Comparison of ENCODE assay signal across 16 mouse cellular contexts in genomic region chr2:173083106-173083505, GRCm38 (mm10). TPM values are rescaled to one million over a fixed set of nuclear protein-coding genes. Genes with fewer than 3 reads are reported as not detected.
DNase-seq lines count a peak whose midpoint lies in the region; ATAC-seq and TF ChIP-seq lines count a peak whose summit lies in the region.
"Had no signal": no experiment of that assay in that cellular context is flagged by ENCODE, and none has a peak within 500 bp of the region (broad histone marks: within the 10 kb centered on the region; RNA-seq: fewer than 3 reads in every experiment).

No protein-coding gene starts in this region.

- intact Hi-C loops in heart, postnatal 36 days (cut with DNase I), result loop anchor here (2.0 kb wide), 1 partner anchor 34 kb away; no protein-coding TSS in a partner anchor
- intact Hi-C loops in gastrocnemius, postnatal 14 days (cut with DNase I; ENCODE audit: low total_unique reads), result no loop called here

- H3K4me3 ChIP-seq in heart, embryonic 11.5 days (ENCODE audit: low read depth, low read length), result no peak overlapping the region
- H3K4me3 ChIP-seq in lung, embryonic 14.5 days (ENCODE audit: low read depth, low read length), result no peak overlapping the region
- no peak overlapping the region for H3K4me3 ChIP-seq in liver, embryonic 13.5 days (replicated peaks)
- H3K4me3 ChIP-seq: forebrain, embryonic 15.5 days had no signal

- no peaks in the 10 kb centered on the region for H3K36me3 ChIP-seq in heart, embryonic 11.5 days (ENCODE audit: control insufficient read depth, insufficient read depth, low read length)
- no peaks in the 10 kb centered on the region for H3K36me3 ChIP-seq in lung, embryonic 14.5 days (ENCODE audit: insufficient read depth)
- no peaks in the 10 kb centered on the region for H3K36me3 ChIP-seq in liver, embryonic 13.5 days
- H3K36me3 ChIP-seq: forebrain, embryonic 15.5 days had no signal

- H3K4me1 ChIP-seq in heart, embryonic 11.5 days (ENCODE audit: control insufficient read depth, insufficient read depth, low read length), result peaks cover 33% of the 10 kb centered on the region
- H3K4me1 ChIP-seq in lung, embryonic 14.5 days (ENCODE audit: insufficient read depth), result no peaks in the 10 kb centered on the region
- peaks cover 21% of the 10 kb centered on the region for H3K4me1 ChIP-seq in liver, embryonic 13.5 days (replicated peaks)
- H3K4me1 ChIP-seq: forebrain, embryonic 15.5 days had no signal

- ATAC-seq in heart, embryonic 11.5 days (replicated peaks; ENCODE audit: insufficient number of reproducible peaks, low FRiP score, low TSS enrichment), result no peak
- no peak; the same call in 1 of the 2 replicates for ATAC-seq in lung, embryonic 14.5 days (ENCODE audit: insufficient read depth)
- no peak for ATAC-seq in liver, embryonic 13.5 days (ENCODE audit: low read depth)

- H3K27ac ChIP-seq in heart, embryonic 11.5 days (ENCODE audit: low read depth, low read length), result peak overlapping the region; percentile 74
- no peak overlapping the region for H3K27ac ChIP-seq in lung, embryonic 14.5 days (ENCODE audit: low read depth)
- no peak overlapping the region for H3K27ac ChIP-seq in liver, embryonic 13.5 days
- H3K27ac ChIP-seq: forebrain, embryonic 15.5 days had no signal

- no peaks in the 10 kb centered on the region for H3K9me3 ChIP-seq in heart, embryonic 11.5 days (replicated peaks; ENCODE audit: control insufficient read depth, low read length)
- no peaks in the 10 kb centered on the region for H3K9me3 ChIP-seq in lung, embryonic 14.5 days (ENCODE audit: low read depth, low read length)
- no peaks in the 10 kb centered on the region for H3K9me3 ChIP-seq in liver, embryonic 13.5 days (replicated peaks)
- H3K9me3 ChIP-seq: forebrain, embryonic 15.5 days had no signal

- 78% methylated on average over 9 of the region's 9 CpGs for WGBS in heart, embryonic 11.5 days (ENCODE audit: insufficient replicate concordance)
- WGBS in lung, embryonic 14.5 days, result 80% methylated on average over 9 of the region's 9 CpGs
- 45% methylated on average over 9 of the region's 9 CpGs for WGBS in liver, embryonic 13.5 days (ENCODE audit: insufficient replicate concordance)

- TF ChIP-seq CTCF in lung, embryonic 14.5 days (IDR thresholded peaks at IDR 0.05; ENCODE audit: low read depth), result no peak

- peak overlapping the region; percentile 48 for H3K4me2 ChIP-seq in heart, embryonic 11.5 days
- peak overlapping the region; percentile 41 for H3K4me2 ChIP-seq in lung, embryonic 14.5 days
- peak overlapping the region; percentile 52 for H3K4me2 ChIP-seq in liver, embryonic 13.5 days
- H3K4me2 ChIP-seq: forebrain, embryonic 15.5 days; midbrain, embryonic 11.5 days had no signal

- no peak for DNase-seq in heart, postnatal 36 days
- DNase-seq in lung, embryonic 14.5 days, result no peak
- DNase-seq in lung, postnatal 14 days, result no peak
- peak; percentile 7 for DNase-seq in ES-CJ7 (ENCODE audit: low read depth, low spot score)
- no peak for DNase-seq in liver, embryonic 13.5 days
- DNase-seq in layer of hippocampus, adult 9-10 months (ENCODE audit: low spot score), result no peak
- no peak for DNase-seq in gastrocnemius, postnatal 14 days
- DNase-seq: cerebellum, adult 18-20 months; kidney, adult 8-10 months had no signal

- no peaks in the 10 kb centered on the region for H3K27me3 ChIP-seq in heart, embryonic 11.5 days (ENCODE audit: control insufficient read depth, insufficient read depth, low read length)
- no peaks in the 10 kb centered on the region for H3K27me3 ChIP-seq in lung, embryonic 14.5 days (ENCODE audit: insufficient read depth, low read length)
- 0 out of 2 replicates have a peak, but pooled peaks cover 2% of the 10 kb centered on the region for H3K27me3 ChIP-seq in liver, embryonic 13.5 days
- H3K27me3 ChIP-seq: forebrain, embryonic 15.5 days had no signal

- peak overlapping the region; percentile 56; the same call in 1 of the 2 replicates for H3K9ac ChIP-seq in heart, embryonic 11.5 days (ENCODE audit: low read depth, low read length)
- no peak overlapping the region for H3K9ac ChIP-seq in lung, embryonic 14.5 days
- H3K9ac ChIP-seq in liver, embryonic 13.5 days, result peak overlapping the region; percentile 51; the same call in 1 of the 2 replicates
- H3K9ac ChIP-seq: forebrain, embryonic 15.5 days had no signal

RNA-seq across cellular contexts. Expression of gene Ctcfl, which starts 36.2 kb away (rescaled TPM):
- polyA plus RNA-seq in heart, embryonic 11.5 days (2014; fragmentation: Nextera tagmentation; extraction: Ambion mirVana), result 0.39 and 0.42 TPM in 2 replicates
- under 1 TPM in 1 of 2 experiments, not detected in 1; 0.14 TPM for total RNA-seq in heart, postnatal 36 days (2021)
- 0.05 and 0.07 TPM in 2 replicates for polyA plus RNA-seq in lung, embryonic 14.5 days (2014; fragmentation: Nextera tagmentation; extraction: Ambion mirVana)
- 0.02 and 0.05 TPM in 2 replicates for polyA plus RNA-seq in liver, embryonic 13.5 days (2015; fragmentation: Nextera tagmentation; extraction: Ambion mirVana)
- not detected for total RNA-seq in gastrocnemius, postnatal 14 days (2021)
- total RNA-seq: adrenal gland, postnatal 4 days; layer of hippocampus, postnatal 25 days had no signal
- polyA plus RNA-seq: C2C12; embryonic facial prominence, embryonic 11.5 days had no signal
